Mouse (Mus musculus) T-helper 1 cell (primary cell): ENCODE measurements around the gene Tex50.
"Not testable (repeated sequence)": the region's sequence is repeated elsewhere in the genome, so short reads cannot be mapped to it uniquely, and the experiment has no call there.

Experiments
- in situ Hi-C: fragments of 300-600 bp; cut with MboI, MseI; formaldehyde crosslinking; loops from one replicate; pipeline ENCODE4 v1.15.1; 2025; ENCODE audit warnings: high pct_unique_total_duplicates

Gene Tex50

GRCm38 (mm10) chr1:161159214-161159613 lies at the start of gene Tex50:
Gene Tex50 (minus strand): TSS chr1:161159314.
- in situ Hi-C loops, result no loop called here

- in situ Hi-C loops, result loop anchor here (5.0 kb wide), 1 partner anchor 537 kb away; no protein-coding TSS in a partner anchor
Observed at GRCm38 (mm10) chr1:161199856-161200255, 40.7 kb upstream of the Tex50 start.

GRCm38 (mm10) chr1:161196364-161196763 lies 37.2 kb upstream of the Tex50 start:
- in situ Hi-C loops, result not testable (repeated sequence)

GRCm38 (mm10) chr1:161195541-161196351 lies 36.6 kb upstream of the Tex50 start:
- in situ Hi-C loops, result no loop called here

GRCm38 (mm10) chr1:161190253-161190910 lies 31.3 kb upstream of the Tex50 start:
- in situ Hi-C loops, result no loop called here

GRCm38 (mm10) chr1:161185431-161185830 lies 26.3 kb upstream of the Tex50 start:
- in situ Hi-C loops, result no loop called here

GRCm38 (mm10) chr1:161183677-161184076 lies 24.6 kb upstream of the Tex50 start:
- in situ Hi-C loops, result no loop called here

- in situ Hi-C loops, result no loop called here
Observed at GRCm38 (mm10) chr1:161182386-161182785, 23.3 kb upstream of the Tex50 start.

- in situ Hi-C loops, result no loop called here
Observed at GRCm38 (mm10) chr1:161180674-161181073, 21.6 kb upstream of the Tex50 start.

GRCm38 (mm10) chr1:161170651-161171050 lies 11.5 kb upstream of the Tex50 start:
- in situ Hi-C loops, result no loop called here

- in situ Hi-C loops, result no loop called here
Observed at GRCm38 (mm10) chr1:161160266-161160665, 1.2 kb upstream of the Tex50 start.

- in situ Hi-C loops, result no loop called here
Observed at GRCm38 (mm10) chr1:161156546-161156945, 2.6 kb downstream of the Tex50 start.

GRCm38 (mm10) chr1:161151098-161151497 lies 8.0 kb downstream of the Tex50 start:
- in situ Hi-C loops, result no loop called here

GRCm38 (mm10) chr1:161147888-161148287 lies 11.2 kb downstream of the Tex50 start:
- in situ Hi-C loops, result no loop called here

- in situ Hi-C loops, result not testable (repeated sequence)
Observed at GRCm38 (mm10) chr1:161145611-161146010, 13.5 kb downstream of the Tex50 start.

GRCm38 (mm10) chr1:161143216-161143615 lies 15.9 kb downstream of the Tex50 start:
- in situ Hi-C loops, result no loop called here

- in situ Hi-C loops, result no loop called here
Observed at GRCm38 (mm10) chr1:161142531-161143159, 16.5 kb downstream of the Tex50 start, which contains the start of gene Ankrd45. Gene Ankrd45 (plus strand): TSS chr1:161142691.

GRCm38 (mm10) chr1:161140026-161140762 lies 18.9 kb downstream of the Tex50 start:
- in situ Hi-C loops, result no loop called here

GRCm38 (mm10) chr1:161139496-161139895 lies 19.6 kb downstream of the Tex50 start:
- in situ Hi-C loops, result no loop called here

- in situ Hi-C loops, result no loop called here
Observed at GRCm38 (mm10) chr1:161130726-161131664, 28.1 kb downstream of the Tex50 start, which contains the start of gene Klhl20. Gene Klhl20 (minus strand): TSS chr1:161131511.
